In the genomic region with DNA sequence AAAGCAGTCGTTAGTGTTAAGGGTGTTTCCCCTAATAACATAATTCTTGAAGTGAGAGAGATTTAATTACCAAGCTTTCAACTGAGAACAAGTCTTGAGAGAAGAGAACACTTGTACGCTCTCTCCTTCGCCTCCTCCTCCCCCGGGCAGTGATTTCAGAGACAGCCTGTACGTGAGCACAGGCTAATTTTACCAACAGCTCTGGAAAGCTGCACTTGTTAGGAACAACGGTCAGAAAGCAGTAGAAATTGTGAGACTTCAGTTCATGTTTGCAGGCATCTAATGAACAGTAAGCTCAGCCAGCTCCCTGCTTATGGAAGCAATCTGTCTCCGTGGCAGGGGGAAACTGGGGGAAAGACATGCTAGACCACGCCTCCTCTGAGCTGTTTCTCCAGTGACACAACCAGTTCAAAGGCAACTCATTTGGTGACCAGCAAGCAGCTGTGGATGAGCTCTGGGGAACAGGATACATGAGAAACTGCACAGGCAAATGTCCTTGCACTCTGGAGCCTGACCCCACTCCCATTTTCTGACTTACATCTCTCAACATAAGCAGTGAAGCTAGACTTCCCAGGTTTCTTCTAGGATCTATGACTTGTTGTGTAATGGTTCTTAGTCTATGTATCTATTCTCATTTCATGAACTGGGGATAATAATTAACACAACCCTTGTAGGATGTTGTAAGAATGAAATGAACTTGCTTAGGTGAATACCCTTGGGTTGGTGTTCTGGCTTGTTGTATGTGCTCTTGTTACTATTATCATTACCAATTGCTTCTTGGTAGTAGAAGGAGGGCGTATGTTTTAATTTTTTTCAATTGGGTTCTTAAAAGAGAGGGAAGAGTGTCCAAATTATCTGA, we compare ENCODE assay signal across 9 mouse cellular contexts.
A peak's percentile ranks its signal among the peaks of the same experiment; 100 is the strongest.
DNase-seq lines count a peak whose midpoint lies in the region; ATAC-seq and TF ChIP-seq lines count a peak whose summit lies in the region.
"Had no signal": no experiment of that assay in that cellular context is flagged by ENCODE, and none has a peak within 500 bp of the region (broad histone marks: within the 10 kb centered on the region; RNA-seq: fewer than 3 reads in every experiment).

No protein-coding gene starts in this region.

- DNase-seq in adrenal gland, adult (ENCODE audit: inconsistent age in 2 of 2, low spot score in 1 of 2) = peak; percentile 52 to 79
- DNase-seq in adrenal gland, postnatal 4 days (ENCODE audit: low spot score in 2 of 2) = no peak
- no peak for DNase-seq in testis, postnatal 14 days (ENCODE audit: low spot score)
- peak; percentile 75 to 88 for DNase-seq in left cerebral cortex, postnatal 14 days (ENCODE audit: low spot score in 2 of 2)
- peak; percentile 32 for DNase-seq in skeletal muscle tissue, adult 2 months (ENCODE audit: low read depth, low spot score)
- no peak for DNase-seq in cerebellum, postnatal 25 days
- no peak for DNase-seq in midbrain, postnatal 0 days (ENCODE audit: low spot score)

- H3K27me3 ChIP-seq in testis, adult 2 months (ENCODE audit: control insufficient read depth, insufficient read depth, low read length) = no peaks in the 10 kb centered on the region
- H3K27me3 ChIP-seq in midbrain, postnatal 0 days (ENCODE audit: insufficient read depth, low read length) = no peaks in the 10 kb centered on the region

- no peaks in the 10 kb centered on the region for H3K9me3 ChIP-seq in midbrain, postnatal 0 days (ENCODE audit: low read length)

- ATAC-seq in midbrain, postnatal 0 days (ENCODE audit: low FRiP score) = no peak

- H3K27ac ChIP-seq in testis, adult 2 months (ENCODE audit: control insufficient read depth, insufficient read depth, low read depth, low read length) = peak overlapping the region; percentile 4; the same call in 1 of the 2 replicates
- no peak overlapping the region for H3K27ac ChIP-seq in midbrain, postnatal 0 days (ENCODE audit: low read depth, low read length)
- H3K27ac ChIP-seq: liver, embryonic 14.5 days had no signal

- 63% methylated on average over 9 of the region's 9 CpGs for WGBS in midbrain, postnatal 0 days

- intact Hi-C loops in left cerebral cortex, postnatal 14 days (cut with DNase I) = no loop called here

- H3K4me1 ChIP-seq in testis, adult 2 months (ENCODE audit: control insufficient read depth, insufficient read depth, low read length) = no peaks in the 10 kb centered on the region
- H3K4me1 ChIP-seq in midbrain, postnatal 0 days (ENCODE audit: insufficient read depth, low read length) = no peaks in the 10 kb centered on the region

- no peaks in the 10 kb centered on the region for H3K36me3 ChIP-seq in testis, adult 2 months (ENCODE audit: control insufficient read depth, insufficient read depth, low read length)
- H3K36me3 ChIP-seq in midbrain, postnatal 0 days (ENCODE audit: insufficient read depth, low read length) = no peaks in the 10 kb centered on the region

- TF ChIP-seq POLR2A in testis, adult 2 months (IDR thresholded peaks at IDR 0.05; ENCODE audit: control insufficient read depth, low read depth, low read length) = no peak

- H3K4me3 ChIP-seq in testis, adult 2 months (ENCODE audit: control insufficient read depth, low read depth, low read length) = no peak overlapping the region
- no peak overlapping the region for H3K4me3 ChIP-seq in midbrain, postnatal 0 days (ENCODE audit: low read depth, low read length)

- no peak overlapping the region for H3K9ac ChIP-seq in midbrain, postnatal 0 days (replicated peaks; ENCODE audit: low read length, poor library complexity, severe bottlenecking)
- H3K9ac ChIP-seq: liver, embryonic 14.5 days had no signal

- no peak overlapping the region for H3K4me2 ChIP-seq in midbrain, postnatal 0 days (ENCODE audit: low read depth, low read length, poor library complexity, severe bottlenecking)

- TF ChIP-seq CTCF in testis, adult 2 months (IDR thresholded peaks at IDR 0.05; ENCODE audit: control insufficient read depth, insufficient read depth, insufficient replicate concordance, low read depth, low read length) = no peak
- no peak for TF ChIP-seq CTCF in midbrain, postnatal 0 days (IDR thresholded peaks at IDR 0.05)

Comparison
In these comparisons a context has a peak if more than half of its experiments do, and no peak if none do; other contexts are left out.
1. DNase-seq: peak in adrenal gland, adult (2 of 2), left cerebral cortex, postnatal 14 days (2 of 2) and skeletal muscle tissue, adult 2 months (single experiment); none in adrenal gland, postnatal 4 days (0 of 2), testis, postnatal 14 days (single experiment), cerebellum, postnatal 25 days (0 of 2) and midbrain, postnatal 0 days (single experiment).